Mouse (Mus musculus): ENCODE measurements around the gene Srm.

Srm gene

DNA sequence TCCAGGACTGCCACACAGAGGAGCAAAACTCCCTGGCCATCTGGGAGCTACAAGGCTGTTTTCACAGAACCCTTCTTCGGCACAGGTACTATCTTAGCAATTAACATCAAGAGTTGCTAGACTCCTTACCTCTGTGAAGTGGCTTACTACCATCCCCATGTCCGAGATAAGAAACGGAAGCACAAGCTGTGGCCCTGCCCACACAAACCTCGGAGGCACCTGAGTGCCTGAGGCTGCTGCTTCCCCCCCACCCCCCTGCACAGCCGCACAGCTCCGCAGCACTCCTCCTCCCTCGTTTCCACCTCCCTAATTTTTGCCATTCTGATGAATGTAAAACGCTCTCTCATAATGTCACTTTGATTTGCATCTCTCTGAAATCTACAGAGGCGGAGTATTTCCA lies 47.0 kb downstream of the Srm start:
- no peak for DNase-seq

DNA sequence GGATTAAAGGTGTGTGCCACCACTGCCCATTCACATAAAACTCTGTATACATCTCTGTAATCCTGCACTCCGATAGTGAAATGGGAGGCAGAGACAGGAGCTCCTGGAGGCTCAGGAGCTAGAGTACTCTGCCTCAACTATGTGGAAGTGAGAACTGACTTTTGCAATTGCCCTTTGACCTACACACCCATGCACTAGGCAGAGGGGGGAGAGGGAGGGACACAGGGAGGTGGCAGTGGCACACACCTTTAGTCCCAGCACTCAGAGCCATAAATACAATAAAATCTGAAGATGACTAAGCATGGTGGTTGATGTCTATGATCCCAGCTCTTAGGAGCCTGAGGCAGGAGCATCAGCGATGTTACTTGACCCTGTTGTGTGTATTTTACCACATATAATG lies 48.2 kb downstream of the Srm start:
- DNase-seq, result peak in 1 of 2 experiments; percentile 32

DNA sequence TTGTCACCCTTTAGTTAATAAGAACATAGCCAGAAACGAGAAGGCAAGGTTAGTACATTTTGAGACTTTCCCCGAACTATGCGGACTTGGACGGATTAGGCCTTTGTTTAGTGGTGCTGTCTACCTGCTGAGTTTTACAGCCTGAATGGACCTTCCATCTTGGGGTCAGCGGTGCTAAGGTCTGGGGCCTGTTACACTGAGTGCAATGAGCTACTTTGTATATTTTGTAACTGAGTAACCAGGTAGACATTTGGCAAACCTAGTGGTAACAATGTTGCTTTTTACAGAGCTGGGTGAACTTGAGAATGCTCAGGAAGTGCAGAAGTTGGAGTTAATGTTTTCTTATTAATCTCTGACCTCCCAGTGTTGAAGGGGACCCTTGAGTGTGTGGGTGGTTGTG lies 49.8 kb downstream of the Srm start:
- DNase-seq, result peak; percentile 71 to 87

DNA sequence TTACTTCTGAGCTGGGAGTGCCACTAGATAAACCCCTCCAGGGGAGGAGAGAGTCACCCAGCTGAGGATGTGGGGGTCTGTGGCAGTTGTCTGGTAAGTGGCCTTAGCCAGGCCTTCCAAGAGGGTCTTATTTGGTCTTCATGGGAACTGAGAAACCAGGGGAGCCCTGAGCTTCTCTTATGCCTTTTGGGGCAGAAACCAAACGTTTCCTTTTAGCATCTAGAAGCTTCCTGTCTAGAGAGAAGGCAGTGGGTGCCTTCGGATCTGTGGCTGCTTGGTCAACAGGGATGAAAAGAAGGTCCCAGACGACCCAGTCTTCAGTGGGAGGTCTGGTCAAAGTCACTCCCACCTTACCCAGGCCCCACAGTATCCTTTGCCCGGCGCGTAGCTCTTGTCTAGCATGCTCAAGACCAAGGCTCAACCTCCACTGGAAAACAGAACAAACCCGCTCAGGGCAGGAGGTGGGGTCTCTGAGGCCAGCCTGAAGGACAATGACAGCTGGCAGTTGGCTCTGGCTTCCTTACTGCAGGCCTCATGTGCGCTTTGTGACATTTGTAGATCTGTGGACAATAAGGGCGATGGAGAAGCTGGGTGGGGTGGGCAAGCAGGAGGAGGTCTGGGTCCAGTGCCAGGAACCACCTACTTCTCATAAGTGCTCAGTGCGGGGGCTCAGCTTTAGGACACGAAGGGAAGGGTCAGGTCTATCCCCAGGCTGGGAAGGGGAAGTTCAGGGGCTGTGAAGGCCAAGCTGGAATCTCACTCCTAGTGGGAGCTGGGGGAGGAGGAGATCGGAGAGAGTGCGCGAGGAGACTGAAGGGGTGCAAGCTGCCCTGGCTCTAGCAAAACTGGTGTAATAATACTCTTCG lies 52.2 kb downstream of the Srm start, which contains the start of gene Gm572:
Gm572 (plus strand) TSS at position 27 of the 866 bp plus-strand sequence.
- no peak for DNase-seq

DNA sequence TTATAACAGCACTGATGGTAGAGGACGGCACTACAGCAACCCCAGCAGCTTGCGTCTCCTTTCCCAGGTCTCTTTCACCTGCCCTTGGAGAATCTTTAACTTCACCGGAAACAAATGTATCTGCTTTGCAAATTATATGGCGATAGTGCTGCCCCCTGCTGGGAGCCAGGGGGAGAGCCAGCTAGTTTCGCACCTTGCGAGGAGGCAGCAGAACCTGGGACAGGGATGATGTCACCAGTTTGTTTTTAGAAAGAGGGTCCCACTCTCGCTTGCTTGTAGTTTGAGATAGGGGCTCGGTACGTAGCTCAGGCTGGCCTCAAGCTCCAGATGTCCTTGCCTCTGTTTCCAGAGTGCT lies 52.8 kb downstream of the Srm start:
- DNase-seq, result peak; percentile 87 to 90
